Mouse (Mus musculus): Measurements from ENCODE around the gene Epha3. TPM values are rescaled to one million over a fixed set of nuclear protein-coding genes. Genes with fewer than 3 reads are reported as not detected.

Epha3 gene
- polyA plus RNA-seq, 1 experiment from 2014 or later, result 38.4 TPM

GRCm38 (mm10) chr16:63506437-63506836 lies 357.5 kb downstream of the Epha3 start:
- Histone ChIP-seq H3K27ac (no peak overlapping the region), H3K9me3 (no peaks in the 10 kb centered on the region), H3K27me3 (ENCODE audit: insufficient read depth, poor library complexity, severe bottlenecking) (no peaks in the 10 kb centered on the region), H3K4me1 (replicated peaks) (peaks cover 6% of the 10 kb centered on the region), H3K36me3 (no peaks in the 10 kb centered on the region), H3K4me3 (no peak overlapping the region)
- WGBS, result 87% methylated on average over 2 of the region's 2 CpGs
- DNase-seq (ENCODE audit: low spot score), result no peak

GRCm38 (mm10) chr16:63501456-63501855 lies 362.5 kb downstream of the Epha3 start:
- DNase-seq (ENCODE audit: low spot score), result peak; percentile 63
- Histone ChIP-seq H3K4me3 (no peak overlapping the region), H3K27me3 (ENCODE audit: insufficient read depth, poor library complexity, severe bottlenecking) (no peaks in the 10 kb centered on the region), H3K9me3 (no peaks in the 10 kb centered on the region), H3K27ac (peak overlapping the region; percentile 64; the same call in 1 of the 2 replicates), H3K36me3 (no peaks in the 10 kb centered on the region), H3K4me1 (replicated peaks) (peaks cover 13% of the 10 kb centered on the region)
- 36% methylated on average over 6 of the region's 6 CpGs for WGBS

- peak overlapping the region; percentile 64 for H3K27ac ChIP-seq
- DNase-seq (ENCODE audit: low spot score), result peak; percentile 9
- no peaks in the 10 kb centered on the region for H3K9me3 ChIP-seq
- H3K27me3 ChIP-seq (ENCODE audit: insufficient read depth, poor library complexity, severe bottlenecking), result no peaks in the 10 kb centered on the region
- H3K4me3 ChIP-seq, result no peak overlapping the region
- H3K36me3 ChIP-seq, result no peaks in the 10 kb centered on the region
- H3K4me1 ChIP-seq (replicated peaks), result peaks cover 13% of the 10 kb centered on the region
- WGBS, result 46% methylated on average over 4 of the region's 4 CpGs
Measured at GRCm38 (mm10) chr16:63500975-63501393, 363.0 kb downstream of the Epha3 start.

Measured in hindbrain, embryonic 10.5 days (tissue).